Mouse (Mus musculus): Measurements from ENCODE around the gene Ctsh.

DNA sequence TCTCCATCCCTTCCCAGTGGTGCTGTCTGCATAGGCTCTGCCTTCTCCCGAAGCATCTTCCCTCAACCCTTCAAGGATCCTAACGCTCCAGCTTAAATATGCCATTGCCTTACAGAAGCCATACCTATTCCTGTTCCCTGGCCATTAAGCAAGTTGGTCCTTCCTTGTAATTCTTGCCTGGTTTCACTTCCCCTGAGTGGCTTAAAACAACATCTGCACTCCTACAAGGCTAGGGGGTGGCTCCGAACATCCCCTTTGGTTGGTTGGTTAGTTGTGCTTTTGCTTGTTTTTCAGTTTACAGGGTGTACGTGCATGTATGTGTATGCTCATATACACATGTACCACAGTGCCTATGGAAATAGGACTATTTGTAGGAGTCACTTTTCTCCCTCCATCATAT lies 32.5 kb upstream of the Ctsh start:
- TF ChIP-seq CTCF (IDR thresholded peaks at IDR 0.05; ENCODE audit: low read depth, low read length) = no peak
- no peak for TF ChIP-seq EP300 (IDR thresholded peaks at IDR 0.05; ENCODE audit: insufficient read depth, low read depth, low read length)

Measured in ES-Bruce4 (cell line).